Mouse (Mus musculus): ENCODE measurements around the gene Scn4b. TPM values are rescaled to one million over a fixed set of nuclear protein-coding genes. Genes with fewer than 3 reads are reported as not detected.

Scn4b gene
- polyA plus RNA-seq, 1 experiment from 2014 or later: 0.11 TPM

- no peak for DNase-seq (ENCODE audit: low spot score)
- Histone ChIP-seq H3K27ac (ENCODE audit: low read depth, low read length) (no peak overlapping the region), H3K36me3 (ENCODE audit: control insufficient read depth, insufficient read depth, low read length) (no peaks in the 10 kb centered on the region), H3K9ac (ENCODE audit: low read length) (no peak overlapping the region), H3K27me3 (replicated peaks; ENCODE audit: control insufficient read depth, insufficient read depth, low read length) (no peaks in the 10 kb centered on the region), H3K4me2 (ENCODE audit: low read length) (no peak overlapping the region), H3K9me3 (replicated peaks; ENCODE audit: control insufficient read depth, low read length) (no peaks in the 10 kb centered on the region), H3K4me3 (ENCODE audit: low read depth, low read length) (no peak overlapping the region), H3K4me1 (ENCODE audit: control insufficient read depth, insufficient read depth, low read length) (no peaks in the 10 kb centered on the region)
- WGBS: 75% methylated on average over 4 of the region's 4 CpGs
- no peak for ATAC-seq
Measured at GRCm38 (mm10) chr9:45195468-45195867, 57.3 kb downstream of the Scn4b start.

- H3K4me1 ChIP-seq (ENCODE audit: control insufficient read depth, insufficient read depth, low read length): no peaks in the 10 kb centered on the region
- no peak overlapping the region for H3K27ac ChIP-seq (ENCODE audit: low read depth, low read length)
- H3K9ac ChIP-seq (ENCODE audit: low read length): no peak overlapping the region
- no peak overlapping the region for H3K4me3 ChIP-seq (ENCODE audit: low read depth, low read length)
- H3K9me3 ChIP-seq (replicated peaks; ENCODE audit: control insufficient read depth, low read length): no peaks in the 10 kb centered on the region
- DNase-seq (ENCODE audit: low spot score): no peak
- no peak for ATAC-seq
- H3K4me2 ChIP-seq (ENCODE audit: low read length): no peak overlapping the region
- H3K36me3 ChIP-seq (ENCODE audit: control insufficient read depth, insufficient read depth, low read length): no peaks in the 10 kb centered on the region
- H3K27me3 ChIP-seq (replicated peaks; ENCODE audit: control insufficient read depth, insufficient read depth, low read length): no peaks in the 10 kb centered on the region
- 65% methylated on average over 8 of the region's 8 CpGs for WGBS
Measured at GRCm38 (mm10) chr9:45196125-45196830, 58.1 kb downstream of the Scn4b start.

- Histone ChIP-seq H3K4me1 (ENCODE audit: control insufficient read depth, insufficient read depth, low read length) (no peaks in the 10 kb centered on the region), H3K4me3 (ENCODE audit: low read depth, low read length) (no peak overlapping the region), H3K4me2 (ENCODE audit: low read length) (no peak overlapping the region), H3K9ac (ENCODE audit: low read length) (no peak overlapping the region), H3K9me3 (replicated peaks; ENCODE audit: control insufficient read depth, low read length) (no peaks in the 10 kb centered on the region), H3K27ac (ENCODE audit: low read depth, low read length) (no peak overlapping the region), H3K36me3 (ENCODE audit: control insufficient read depth, insufficient read depth, low read length) (no peaks in the 10 kb centered on the region), H3K27me3 (replicated peaks; ENCODE audit: control insufficient read depth, insufficient read depth, low read length) (no peaks in the 10 kb centered on the region)
- WGBS: 94% methylated on average over 5 of the region's 5 CpGs
- ATAC-seq: no peak
- DNase-seq (ENCODE audit: low spot score): no peak
Measured at GRCm38 (mm10) chr9:45197549-45197948, 59.4 kb downstream of the Scn4b start.

GRCm38 (mm10) chr9:45201319-45201947 is 63.2 kb downstream of the Scn4b start:
- no peaks in the 10 kb centered on the region for H3K27me3 ChIP-seq (replicated peaks; ENCODE audit: control insufficient read depth, insufficient read depth, low read length)
- no peak for DNase-seq (ENCODE audit: low spot score)
- H3K9ac ChIP-seq (ENCODE audit: low read length): no peak overlapping the region
- H3K9me3 ChIP-seq (replicated peaks; ENCODE audit: control insufficient read depth, low read length): no peaks in the 10 kb centered on the region
- no peak overlapping the region for H3K4me2 ChIP-seq (ENCODE audit: low read length)
- no peak for ATAC-seq
- no peak overlapping the region for H3K27ac ChIP-seq (ENCODE audit: low read depth, low read length)
- H3K4me3 ChIP-seq (ENCODE audit: low read depth, low read length): no peak overlapping the region
- H3K36me3 ChIP-seq (ENCODE audit: control insufficient read depth, insufficient read depth, low read length): no peaks in the 10 kb centered on the region
- H3K4me1 ChIP-seq (ENCODE audit: control insufficient read depth, insufficient read depth, low read length): no peaks in the 10 kb centered on the region
- WGBS: 84% methylated on average over 5 of the region's 5 CpGs

- Histone ChIP-seq H3K9ac (ENCODE audit: low read length) (no peak overlapping the region), H3K4me3 (ENCODE audit: low read depth, low read length) (no peak overlapping the region), H3K27ac (ENCODE audit: low read depth, low read length) (no peak overlapping the region), H3K4me1 (ENCODE audit: control insufficient read depth, insufficient read depth, low read length) (no peaks in the 10 kb centered on the region), H3K27me3 (replicated peaks; ENCODE audit: control insufficient read depth, insufficient read depth, low read length) (no peaks in the 10 kb centered on the region), H3K4me2 (ENCODE audit: low read length) (no peak overlapping the region), H3K36me3 (ENCODE audit: control insufficient read depth, insufficient read depth, low read length) (no peaks in the 10 kb centered on the region), H3K9me3 (replicated peaks; ENCODE audit: control insufficient read depth, low read length) (no peaks in the 10 kb centered on the region)
- DNase-seq (ENCODE audit: low spot score) (no peak), ATAC-seq (no peak)
- 79% methylated on average over 9 of the region's 9 CpGs for WGBS
Measured at GRCm38 (mm10) chr9:45202021-45202798, 64.0 kb downstream of the Scn4b start.

Other genes starting within 250 kb of the Scn4b start
- gene Atp5l, start 217.7 kb upstream of the Scn4b start, polyA plus RNA-seq (2014; fragmentation: Nextera tagmentation; extraction: Ambion mirVana): 680 and 882 TPM in 2 replicates
- 46.0 and 53.0 TPM in 2 replicates for gene Ube4a, start 172.8 kb upstream of the Scn4b start, polyA plus RNA-seq (2014; fragmentation: Nextera tagmentation; extraction: Ambion mirVana)
- not detected in 2 replicates for gene Cd3g, start 158.0 kb upstream of the Scn4b start, polyA plus RNA-seq (2014; fragmentation: Nextera tagmentation; extraction: Ambion mirVana)
- not detected in 2 replicates for gene Cd3d, start 156.6 kb upstream of the Scn4b start, polyA plus RNA-seq (2014; fragmentation: Nextera tagmentation; extraction: Ambion mirVana)
- not detected in 2 replicates for gene Cd3e, start 128.8 kb upstream of the Scn4b start, polyA plus RNA-seq (2014; fragmentation: Nextera tagmentation; extraction: Ambion mirVana)
- gene Mpzl2, start 98.6 kb upstream of the Scn4b start, polyA plus RNA-seq (2014; fragmentation: Nextera tagmentation; extraction: Ambion mirVana): 0.18 and 0.38 TPM in 2 replicates
- 1.3 and 1.5 TPM in 2 replicates for gene Mpzl3, start 83.2 kb upstream of the Scn4b start, polyA plus RNA-seq (2014; fragmentation: Nextera tagmentation; extraction: Ambion mirVana)
- gene Jaml, start 59.2 kb upstream of the Scn4b start, polyA plus RNA-seq (2014; fragmentation: Nextera tagmentation; extraction: Ambion mirVana): 0.15 TPM in 1 of 2 replicates, not detected in the other
- gene Scn2b, start 20.6 kb upstream of the Scn4b start, polyA plus RNA-seq (2014; fragmentation: Nextera tagmentation; extraction: Ambion mirVana): 3.0 and 4.1 TPM in 2 replicates
- not detected in 2 replicates for gene BC049352, start 43.6 kb downstream of the Scn4b start, polyA plus RNA-seq (2014; fragmentation: Nextera tagmentation; extraction: Ambion mirVana)
- not detected in 2 replicates for gene Tmprss4, start 65.7 kb downstream of the Scn4b start, polyA plus RNA-seq (2014; fragmentation: Nextera tagmentation; extraction: Ambion mirVana)
- gene Il10ra, start 130.8 kb downstream of the Scn4b start, polyA plus RNA-seq (2014; fragmentation: Nextera tagmentation; extraction: Ambion mirVana): 0.43 and 0.57 TPM in 2 replicates
- 0.05 TPM in 1 of 2 replicates, not detected in the other for gene Tmprss13, start 180.7 kb downstream of the Scn4b start, polyA plus RNA-seq (2014; fragmentation: Nextera tagmentation; extraction: Ambion mirVana)
- 355 and 413 TPM in 2 replicates for gene Fxyd6, start 231.8 kb downstream of the Scn4b start, polyA plus RNA-seq (2014; fragmentation: Nextera tagmentation; extraction: Ambion mirVana)

Measured in forebrain, embryonic 14.5 days (tissue).